Mouse (Mus musculus): ENCODE measurements at regions not wholly inside any gene's neighbourhood (a gene's known extent, or its start where the extent isn't known, plus 50 kb on each side); places are given as distances from the start of the nearest gene placed in this dataset. TPM values are rescaled to one million over a fixed set of nuclear protein-coding genes. Genes with fewer than 3 reads are reported as not detected.

DNA sequence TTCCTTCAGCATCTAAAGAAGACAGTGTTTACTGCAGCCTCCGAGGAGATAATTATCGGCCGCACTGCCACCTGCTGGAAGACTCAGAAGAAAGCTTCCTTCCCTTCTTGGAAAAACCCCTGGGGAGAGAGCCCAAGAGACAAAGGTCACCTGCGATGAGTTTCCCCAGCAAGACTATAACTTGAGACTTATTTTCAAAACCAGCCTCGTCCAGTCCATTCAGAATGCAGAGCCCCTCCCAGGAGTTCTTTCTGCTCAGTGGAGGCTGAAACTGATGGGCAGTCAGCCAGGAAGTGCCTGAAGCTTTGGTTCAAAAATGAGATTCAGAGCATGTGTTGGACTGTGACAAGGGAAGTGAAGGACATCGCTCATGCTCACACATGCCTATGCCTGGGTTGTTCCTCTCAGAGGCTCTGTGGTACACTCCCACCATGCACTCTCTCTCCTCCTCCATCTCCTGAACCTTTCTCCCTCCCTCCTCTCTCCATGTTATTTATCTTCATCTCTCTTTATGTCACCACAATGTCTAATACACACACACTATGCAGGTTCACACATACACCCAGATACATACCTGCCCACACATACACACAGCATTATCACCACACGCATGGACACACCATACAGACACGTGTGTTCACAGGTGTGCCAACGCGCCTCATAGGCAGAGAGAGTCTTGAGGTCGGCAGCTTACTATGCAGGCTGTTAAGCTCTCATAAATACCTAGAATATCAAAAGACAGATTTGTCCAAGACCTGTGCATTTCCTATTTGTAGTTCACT lies 78.3 kb upstream of the Pitrm1 start:
- no peak overlapping the region for H3K9ac ChIP-seq
- H3K36me3 ChIP-seq: no peaks in the 10 kb centered on the region
- H3K4me2 ChIP-seq (replicated peaks): no peak overlapping the region
- no peaks in the 10 kb centered on the region for H3K9me3 ChIP-seq
- H3K4me1 ChIP-seq: no peaks in the 10 kb centered on the region
- no peak overlapping the region for H3K27ac ChIP-seq
- H3K4me3 ChIP-seq: no peak overlapping the region
- no peaks in the 10 kb centered on the region for H3K27me3 ChIP-seq
- 60% methylated on average over 11 of the region's 11 CpGs for WGBS
- no peak; the same call in 1 of the 2 replicates for ATAC-seq (ENCODE audit: insufficient number of reproducible peaks, insufficient read depth, low FRiP score, low TSS enrichment)

DNA sequence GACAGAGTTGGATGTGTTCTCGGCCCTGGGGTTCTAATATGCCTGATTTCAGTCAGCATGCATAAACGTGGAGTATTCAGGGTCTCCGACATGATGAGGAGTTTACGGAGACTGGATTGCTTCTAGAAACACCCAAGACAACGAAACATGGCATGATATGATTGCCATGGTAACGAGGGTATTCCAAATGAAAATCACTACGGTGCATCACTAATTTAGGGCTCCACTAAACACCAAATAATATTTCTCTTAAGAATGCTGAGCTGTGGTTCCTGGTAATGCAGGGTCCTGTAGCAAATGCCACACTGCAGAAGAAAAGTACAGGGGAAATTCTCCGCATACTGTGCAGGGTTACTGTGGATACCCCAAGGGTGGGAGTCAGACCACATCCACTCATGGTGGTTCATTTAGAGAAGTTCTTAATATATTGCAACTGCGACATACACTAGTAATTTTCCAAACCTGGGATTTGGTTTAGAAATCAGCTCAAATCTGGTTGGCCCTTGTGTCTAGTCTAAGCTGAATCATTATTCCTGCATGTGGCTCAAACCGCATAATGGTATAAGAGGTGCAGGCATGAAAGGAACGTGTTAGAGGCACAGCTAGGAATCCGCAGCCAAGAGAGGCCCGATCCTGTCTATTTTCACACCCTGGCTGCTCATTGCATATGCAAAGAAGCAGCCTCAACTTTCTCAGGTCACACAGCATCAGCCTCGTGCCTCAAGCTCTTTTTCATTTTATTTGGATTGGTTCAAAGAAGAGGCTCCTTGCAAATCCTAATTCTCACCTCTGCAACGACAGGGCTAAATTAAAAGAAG lies 77.5 kb upstream of the Pitrm1 start:
- no peak overlapping the region for H3K27ac ChIP-seq
- no peak overlapping the region for H3K9ac ChIP-seq
- H3K27me3 ChIP-seq: no peaks in the 10 kb centered on the region
- H3K36me3 ChIP-seq: no peaks in the 10 kb centered on the region
- H3K4me2 ChIP-seq (replicated peaks): no peak overlapping the region
- H3K4me3 ChIP-seq: no peak overlapping the region
- no peak for ATAC-seq (ENCODE audit: insufficient number of reproducible peaks, insufficient read depth, low FRiP score, low TSS enrichment)
- no peaks in the 10 kb centered on the region for H3K4me1 ChIP-seq
- no peaks in the 10 kb centered on the region for H3K9me3 ChIP-seq
- WGBS: 76% methylated on average over 15 of the region's 15 CpGs

- no peak overlapping the region for H3K4me3 ChIP-seq
- no peak overlapping the region for H3K4me2 ChIP-seq (replicated peaks)
- no peak overlapping the region for H3K9ac ChIP-seq
- H3K4me1 ChIP-seq: no peaks in the 10 kb centered on the region
- no peak overlapping the region for H3K27ac ChIP-seq
- no peak for ATAC-seq (ENCODE audit: insufficient number of reproducible peaks, insufficient read depth, low FRiP score, low TSS enrichment)
- no peaks in the 10 kb centered on the region for H3K36me3 ChIP-seq
- WGBS: 7% methylated on average over 7 of the region's 7 CpGs
- no peaks in the 10 kb centered on the region for H3K27me3 ChIP-seq
- no peaks in the 10 kb centered on the region for H3K9me3 ChIP-seq
Observed at GRCm38 (mm10) chr13:6471643-6472042, 76.3 kb upstream of the Pitrm1 start.

DNA sequence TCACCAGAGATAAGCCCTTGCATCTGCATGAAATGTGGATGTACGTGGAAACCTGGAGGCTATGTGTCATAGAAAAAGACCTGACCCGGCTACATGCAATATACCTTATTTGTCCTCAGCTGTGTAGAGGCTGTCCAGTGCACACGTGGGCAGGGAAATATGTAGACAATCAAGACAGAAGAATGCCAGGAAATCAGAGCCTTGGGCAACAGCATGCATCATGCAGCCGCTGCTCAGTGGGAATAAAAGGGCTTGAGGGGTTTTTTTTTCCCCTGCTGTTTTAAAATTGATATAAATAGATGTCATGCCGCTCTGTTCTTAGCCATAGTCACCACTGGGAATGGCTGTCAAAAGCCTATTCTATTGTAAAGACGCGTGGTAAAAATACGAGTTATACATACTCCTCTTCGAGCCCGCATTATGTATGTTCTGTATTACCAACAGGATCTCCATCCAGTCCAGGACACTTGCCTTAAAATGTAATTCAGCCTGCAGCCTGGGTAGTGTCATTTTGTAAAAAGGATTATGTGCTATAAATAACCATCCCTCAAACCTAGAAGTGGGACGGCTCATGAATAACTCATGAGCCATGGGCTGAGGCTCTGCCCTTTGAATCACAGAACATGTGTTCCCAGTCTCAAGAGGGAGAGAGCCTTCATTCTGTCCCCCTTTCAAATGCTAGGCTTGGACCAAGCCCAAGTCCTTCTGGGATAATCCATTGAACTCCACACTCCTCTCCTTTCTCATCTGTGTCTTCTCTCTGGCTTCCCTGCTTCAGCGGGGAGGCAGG lies 74.4 kb upstream of the Pitrm1 start:
- ATAC-seq (ENCODE audit: insufficient number of reproducible peaks, insufficient read depth, low FRiP score, low TSS enrichment): no peak

GRCm38 (mm10) chr13:6479667-6480066 lies 68.3 kb upstream of the Pitrm1 start:
- Histone ChIP-seq H3K4me1 (no peaks in the 10 kb centered on the region), H3K9me3 (no peaks in the 10 kb centered on the region), H3K4me3 (no peak overlapping the region), H3K36me3 (no peaks in the 10 kb centered on the region), H3K4me2 (replicated peaks) (no peak overlapping the region), H3K9ac (no peak overlapping the region), H3K27me3 (no peaks in the 10 kb centered on the region), H3K27ac (no peak overlapping the region)
- no peak for ATAC-seq (ENCODE audit: insufficient number of reproducible peaks, insufficient read depth, low FRiP score, low TSS enrichment)
- WGBS: 79% methylated on average over 6 of the region's 6 CpGs

More for the DNA sequence above, 74.4 kb upstream of the Pitrm1 start:
- Histone ChIP-seq H3K36me3 (no peaks in the 10 kb centered on the region), H3K4me3 (no peak overlapping the region), H3K27ac (no peak overlapping the region), H3K9ac (no peak overlapping the region), H3K4me1 (no peaks in the 10 kb centered on the region), H3K27me3 (no peaks in the 10 kb centered on the region), H3K4me2 (replicated peaks) (no peak overlapping the region), H3K9me3 (no peaks in the 10 kb centered on the region)
- 68% methylated on average over 12 of the region's 12 CpGs for WGBS

- H3K36me3 ChIP-seq: no peaks in the 10 kb centered on the region
- no peak overlapping the region for H3K4me2 ChIP-seq (replicated peaks)
- no peaks in the 10 kb centered on the region for H3K9me3 ChIP-seq
- ATAC-seq (ENCODE audit: insufficient number of reproducible peaks, insufficient read depth, low FRiP score, low TSS enrichment): no peak
- no peak overlapping the region for H3K27ac ChIP-seq
- no peaks in the 10 kb centered on the region for H3K27me3 ChIP-seq
- H3K4me3 ChIP-seq: no peak overlapping the region
- H3K4me1 ChIP-seq: no peaks in the 10 kb centered on the region
- no peak overlapping the region for H3K9ac ChIP-seq
Observed at GRCm38 (mm10) chr13:6484418-6484817, 63.5 kb upstream of the Pitrm1 start.

DNA sequence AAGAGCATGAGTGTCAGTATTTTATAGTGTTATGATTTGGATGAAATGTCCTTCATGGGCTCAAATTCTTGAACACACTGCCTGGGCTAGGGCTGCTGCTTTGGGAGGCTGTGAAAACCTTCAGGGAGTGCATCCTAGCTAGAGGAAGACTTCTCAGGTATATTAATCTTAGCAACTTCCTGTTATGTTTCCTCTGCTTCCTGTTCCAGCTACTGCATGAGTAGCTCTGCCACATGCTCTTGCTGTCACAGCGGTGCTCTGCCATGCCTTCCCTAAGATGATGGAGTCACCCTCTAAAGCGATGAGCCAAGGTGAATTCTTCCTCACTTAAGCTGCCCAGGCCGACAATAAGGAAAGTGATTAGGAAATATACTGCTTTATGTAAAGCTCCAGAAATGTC lies 60.1 kb upstream of the Pitrm1 start:
- Histone ChIP-seq H3K9me3 (no peaks in the 10 kb centered on the region), H3K4me1 (no peaks in the 10 kb centered on the region), H3K9ac (no peak overlapping the region), H3K4me2 (replicated peaks) (no peak overlapping the region), H3K4me3 (no peak overlapping the region), H3K36me3 (no peaks in the 10 kb centered on the region), H3K27me3 (no peaks in the 10 kb centered on the region), H3K27ac (no peak overlapping the region)
- ATAC-seq (ENCODE audit: insufficient number of reproducible peaks, insufficient read depth, low FRiP score, low TSS enrichment): no peak
- WGBS: 93% methylated on average over 3 of the region's 3 CpGs

GRCm38 (mm10) chr13:6492916-6493619 lies 54.9 kb upstream of the Pitrm1 start:
- H3K9me3 ChIP-seq: no peaks in the 10 kb centered on the region
- ATAC-seq (ENCODE audit: insufficient number of reproducible peaks, insufficient read depth, low FRiP score, low TSS enrichment): no peak
- H3K4me3 ChIP-seq: no peak overlapping the region
- no peaks in the 10 kb centered on the region for H3K4me1 ChIP-seq
- no peak overlapping the region for H3K27ac ChIP-seq
- 62% methylated on average over 5 of the region's 5 CpGs for WGBS
- no peak overlapping the region for H3K4me2 ChIP-seq (replicated peaks)
- H3K36me3 ChIP-seq: no peaks in the 10 kb centered on the region
- H3K9ac ChIP-seq: no peak overlapping the region
- 0 out of 2 replicates have a peak, but pooled peaks cover 4% of the 10 kb centered on the region for H3K27me3 ChIP-seq

Small RNA genes lying in the stretch of these regions (microRNA-seq; reads per million reads assigned to microRNA genes)
- gene Gm26259: not detected

Data from embryonic facial prominence, embryonic 12.5 days (tissue).